Mouse (Mus musculus) T-helper 1 cell (primary cell): ENCODE measurements around the gene Gm14851.
"Not testable (repeated sequence)": the region's sequence is repeated elsewhere in the genome, so short reads cannot be mapped to it uniquely, and the experiment has no call there.

Experiments
- in situ Hi-C: fragments of 300-600 bp; cut with MboI, MseI; formaldehyde crosslinking; loops from one replicate; pipeline ENCODE4 v1.15.1; 2025; ENCODE audit warnings: high pct_unique_total_duplicates

Gm14851 gene

DNA sequence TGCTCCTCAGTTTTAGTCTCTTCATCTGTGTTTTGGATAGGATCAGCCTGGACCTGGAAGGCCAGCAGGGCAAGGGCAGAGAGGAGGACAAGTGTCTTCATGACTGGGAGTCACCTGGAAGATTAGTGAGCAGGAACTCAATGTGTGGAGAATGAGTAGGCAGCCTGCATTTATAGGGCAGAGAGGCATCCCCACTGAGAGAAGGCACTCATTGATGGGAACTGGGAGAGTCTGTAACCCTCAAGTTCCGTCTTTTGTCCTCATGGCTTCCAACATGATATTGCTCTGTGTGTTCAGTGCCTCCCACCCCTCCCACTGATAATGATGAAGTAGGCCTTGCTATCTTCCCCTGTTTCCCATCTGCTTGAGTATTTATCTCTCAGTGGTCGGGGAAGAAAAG, at the start of gene Gm14851:
Gene Gm14851, minus strand, starts transcription at position 101 of the 400 bp plus-strand sequence.
- in situ Hi-C loops, result loop anchor here (10.0 kb wide), 1 partner anchor 479 kb away; no protein-coding TSS in a partner anchor

DNA sequence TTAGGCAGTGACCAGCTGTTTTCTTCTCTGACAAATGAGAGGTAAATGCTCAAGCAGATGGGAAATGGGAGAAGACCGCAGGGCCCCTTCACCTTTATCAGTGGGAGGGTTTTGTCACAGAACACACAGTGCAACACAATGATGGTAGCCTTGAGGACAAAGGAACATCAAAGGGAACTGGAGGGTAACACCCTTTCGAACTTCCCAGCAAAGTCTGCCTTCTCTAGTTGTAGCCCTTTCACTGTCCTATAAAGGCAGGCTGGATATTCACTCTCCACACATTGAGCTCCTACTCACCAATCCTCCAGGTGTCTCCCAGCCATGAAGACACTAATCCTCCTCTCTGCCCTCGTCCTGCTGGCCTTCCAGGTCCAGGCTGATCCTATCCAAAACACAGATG, 38.5 kb upstream of the Gm14851 start, which contains the start of gene Defa30:
Gene Defa30, plus strand, starts transcription at position 301 of the 400 bp plus-strand sequence.
- in situ Hi-C loops, result loop anchor here (25.0 kb wide), 1 partner anchor 447 kb away; no protein-coding TSS in a partner anchor

DNA sequence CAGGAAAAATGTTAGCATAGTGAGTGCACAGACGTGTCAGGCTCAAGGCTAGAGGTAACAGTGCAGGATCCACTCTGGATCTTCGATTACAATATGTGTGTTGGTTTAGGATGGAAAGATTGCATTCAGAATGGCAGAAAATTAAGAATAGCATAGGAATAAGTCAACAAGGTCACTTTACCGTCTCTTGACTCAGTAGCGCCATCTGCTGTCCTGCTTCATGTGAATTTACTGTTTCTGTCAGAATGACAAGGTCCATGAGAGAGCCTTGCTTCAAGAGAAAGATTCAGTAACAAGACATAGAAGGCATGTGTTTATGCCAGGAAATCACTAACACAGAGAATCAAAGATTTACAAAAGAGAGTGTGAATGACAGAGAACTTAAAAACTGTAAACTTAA, 2.7 kb downstream of the Gm14851 start:
- in situ Hi-C loops, result loop anchor here (10.0 kb wide), 1 partner anchor 482 kb away; no protein-coding TSS in a partner anchor

DNA sequence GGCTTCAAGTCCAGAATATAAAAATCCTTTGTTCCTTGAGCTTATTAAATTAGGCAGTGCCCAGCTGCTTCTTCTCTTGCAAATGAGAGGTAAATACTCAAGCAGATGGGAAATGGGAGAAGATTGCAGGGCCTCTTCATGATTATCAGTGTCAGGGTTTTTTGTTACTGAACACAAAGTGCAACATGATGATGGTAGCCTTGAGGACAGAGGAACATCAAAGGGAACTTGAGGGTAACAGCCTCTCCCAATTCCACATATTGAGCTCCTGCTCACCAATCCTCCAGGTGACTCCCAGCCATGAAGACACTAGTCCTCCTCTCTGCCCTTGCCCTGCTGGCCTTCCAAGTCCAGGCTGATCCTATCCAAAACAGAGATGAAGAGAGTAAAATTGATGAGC, 11.7 kb downstream of the Gm14851 start, which contains the start of gene Defa25:
Gene Defa25, plus strand, starts transcription at position 301 of the 400 bp plus-strand sequence.
- in situ Hi-C loops, result loop anchor here (5.0 kb wide), 1 partner anchor 228 kb away; no protein-coding TSS in a partner anchor

DNA sequence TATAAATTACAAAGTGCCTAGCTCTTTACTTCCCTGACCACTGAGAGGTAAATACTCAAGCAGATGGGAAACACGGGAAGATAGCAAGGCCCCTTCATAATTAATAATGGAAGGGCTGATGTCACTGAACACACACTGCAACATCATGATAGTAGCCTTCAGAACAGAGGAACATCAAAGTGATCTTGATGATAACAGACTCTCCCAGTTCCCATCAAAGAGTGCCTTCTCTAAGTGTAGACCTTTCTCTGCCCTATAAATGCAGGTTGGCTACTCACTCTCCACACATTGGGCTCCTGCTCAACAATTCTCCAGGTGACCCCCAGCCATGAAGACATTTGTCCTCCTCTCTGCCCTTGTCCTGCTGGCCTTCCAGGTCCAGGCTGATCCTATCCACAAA, 31.1 kb downstream of the Gm14851 start, which contains the start of gene Defa35:
Gene Defa35, plus strand, starts transcription at position 301 of the 400 bp plus-strand sequence.
- in situ Hi-C loops, result not testable (repeated sequence)

DNA sequence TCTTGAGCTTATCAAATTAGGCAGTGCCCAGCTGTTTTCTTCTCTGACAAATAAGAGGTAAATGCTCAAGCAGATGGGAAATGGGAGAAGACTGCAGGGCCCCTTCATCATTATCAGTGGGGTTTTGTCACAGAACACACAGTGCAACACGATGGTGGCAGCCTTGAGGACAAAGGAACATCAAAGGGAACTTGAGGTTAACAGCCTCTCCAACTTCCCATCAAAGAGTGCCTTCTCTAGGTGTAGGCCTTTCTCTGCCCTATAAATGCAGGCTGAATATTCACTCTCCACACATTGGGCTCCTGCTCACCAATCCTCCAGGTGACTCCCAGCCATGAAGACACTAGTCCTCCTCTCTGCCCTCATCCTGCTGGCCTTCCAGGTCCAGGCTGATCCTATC, 41.1 kb downstream of the Gm14851 start, which contains the start of gene Defa23:
Gene Defa23, plus strand, starts transcription at position 301 of the 400 bp plus-strand sequence.
- in situ Hi-C loops, result not testable (repeated sequence)
